Mouse (Mus musculus) cortical plate, adult 2 months (tissue): ENCODE data around the gene Fer1l4.

ENCODE experiments used
- CTCF ChIP-seq: fragments of 200-500 bp; IDR thresholded peaks from 2 replicates; pipeline ENCODE4 v1.5.1; 2011; ENCODE audit warnings: mild to moderate bottlenecking, control low read depth, low read length; ENCODE audit not compliant: insufficient read depth; ENCODE audit errors: extremely low read depth
- POLR2A ChIP-seq: fragments of 200-500 bp; IDR thresholded peaks from 2 replicates; pipeline ENCODE4 v1.6.1; 2011; ENCODE audit warnings: mild to moderate bottlenecking, low read length, control low read depth; ENCODE audit not compliant: insufficient read depth; ENCODE audit errors: extremely low read depth

DNA sequence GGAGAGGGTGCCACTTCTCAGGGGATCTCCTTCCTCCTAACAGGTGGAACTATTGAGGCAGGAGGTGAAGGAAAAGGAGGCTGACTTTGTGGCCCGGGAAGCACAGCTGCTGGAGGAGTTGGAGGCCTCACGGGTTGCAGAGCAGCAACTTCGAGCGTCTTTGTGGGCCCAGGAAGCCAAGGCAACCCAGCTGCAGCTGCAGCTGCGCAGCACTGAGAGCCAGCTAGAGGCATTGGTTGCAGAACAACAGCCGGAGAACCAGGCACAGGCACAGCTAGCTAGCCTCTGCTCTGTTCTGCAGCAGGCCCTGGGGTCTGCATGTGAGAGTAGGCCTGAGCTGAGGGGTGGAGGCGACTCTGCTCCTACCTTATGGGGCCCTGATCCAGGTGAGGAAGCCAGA is 67.0 kb downstream of the Fer1l4 start:
- TF ChIP-seq CTCF (no peak), POLR2A (no peak)
